Mouse (Mus musculus) small intestine, adult 2 months (tissue): ENCODE measurements around the gene Ppp1r32.

Experiments
- CTCF ChIP-seq: fragments of 200-500 bp; IDR thresholded peaks from 2 replicates; pipeline ENCODE4 v1.5.1; 2012; ENCODE audit warnings: low read depth, mild to moderate bottlenecking, control low read depth, inconsistent platforms, low read length, moderate library complexity, mixed read lengths; ENCODE audit not compliant: insufficient replicate concordance, insufficient read length; ENCODE audit errors: extremely low read depth
- POLR2A ChIP-seq: fragments of 200-500 bp; IDR thresholded peaks from 2 replicates; pipeline ENCODE4 v1.6.1; 2012; ENCODE audit warnings: low read depth, mild to moderate bottlenecking, control low read depth, inconsistent platforms, low read length, moderate library complexity

DNA sequence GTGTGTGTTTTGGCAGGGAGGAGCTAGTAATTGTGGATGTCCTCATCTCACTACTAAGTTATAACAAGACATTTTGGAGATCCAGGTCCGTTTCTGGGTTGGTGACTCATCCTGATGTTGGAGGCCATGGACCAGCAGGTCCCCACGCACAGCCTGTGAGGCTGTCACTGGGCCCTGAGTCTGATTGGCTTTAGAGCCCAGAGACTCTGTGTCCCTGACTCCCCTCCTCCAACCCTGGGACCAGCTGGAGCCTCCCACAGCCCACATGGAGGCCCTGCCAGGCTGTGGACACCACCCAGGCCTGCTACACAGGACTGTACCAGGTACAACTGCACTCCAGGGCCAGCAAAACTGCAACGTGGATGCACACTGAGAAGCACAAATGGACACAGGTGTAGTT is 9.8 kb downstream of the Ppp1r32 start:
- TF ChIP-seq CTCF, result no peak
- no peak for TF ChIP-seq POLR2A
